Mouse (Mus musculus) frontal cortex, adult (tissue): Measurements from ENCODE around the gene Them4.
"Not testable (repeated sequence)": the region's sequence is repeated elsewhere in the genome, so short reads cannot be mapped to it uniquely, and the experiment has no call there.

Experiments used
- ATAC-seq: cut with Nextera tagmentation; 2 replicates; pipeline ENCODE4 v1.9.2; 2017; ENCODE audit warnings: mild to moderate bottlenecking, moderate library complexity, mixed read lengths; ENCODE audit not compliant: low TSS enrichment

Gene Them4

DNA sequence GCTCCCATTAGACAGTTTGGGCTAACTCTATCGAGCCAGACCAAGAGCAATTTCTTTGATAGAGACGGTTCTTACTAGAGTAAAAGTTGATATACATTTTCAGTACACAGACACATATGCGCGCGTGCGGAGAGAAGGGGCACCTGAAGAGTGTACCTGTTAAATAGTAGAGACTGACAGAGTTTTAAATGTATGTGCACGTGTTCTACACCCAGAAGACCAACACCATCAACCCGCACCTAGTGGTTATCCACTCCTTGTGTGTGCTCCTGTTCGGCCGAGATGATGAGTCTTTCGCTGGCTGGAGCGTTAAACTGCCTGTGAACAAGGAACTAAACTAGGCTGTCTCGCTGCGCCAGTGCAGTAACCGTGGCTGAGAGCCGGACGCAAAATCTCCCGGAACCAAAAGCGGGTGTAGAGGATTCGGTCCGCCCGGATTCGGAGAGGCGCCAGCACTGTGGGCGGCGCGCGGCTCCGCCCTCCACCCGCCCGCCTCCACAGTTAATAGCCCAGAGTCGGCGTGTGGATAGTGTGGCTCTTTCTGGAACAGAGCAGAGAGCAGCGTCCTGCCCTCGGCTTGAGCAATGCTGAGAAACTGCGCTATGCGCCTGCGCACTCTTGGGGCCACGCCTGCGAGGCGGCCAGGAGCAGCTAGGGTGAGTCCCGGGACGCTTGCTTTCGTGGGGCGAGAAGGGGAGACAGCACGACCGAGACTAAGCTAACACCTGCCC is at the start of gene Them4:
TSS of gene Them4 (plus strand) at position 457 of the 731 bp plus-strand sequence.
- ATAC-seq: peak; percentile 97

DNA sequence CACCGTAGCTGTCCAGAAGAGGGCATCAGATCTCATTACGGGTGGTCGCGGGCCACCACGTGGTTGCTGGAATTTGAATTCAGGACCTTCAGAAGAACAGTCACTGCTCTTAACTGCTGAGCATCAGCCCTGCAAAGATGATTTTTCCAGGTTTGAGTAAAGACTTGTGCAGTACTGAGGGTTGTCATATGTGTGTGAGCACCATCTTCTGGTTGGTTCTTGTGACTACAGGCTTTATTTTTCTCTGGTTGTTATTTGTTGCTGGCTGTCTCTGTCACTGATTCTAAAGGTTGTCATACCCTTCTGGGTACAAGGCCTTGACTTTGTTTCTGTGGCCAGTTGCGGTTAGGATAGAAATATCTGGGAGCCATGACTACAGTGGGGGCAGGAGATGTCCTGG is 49.3 kb upstream of the Them4 start:
- ATAC-seq: peak; percentile 90

DNA sequence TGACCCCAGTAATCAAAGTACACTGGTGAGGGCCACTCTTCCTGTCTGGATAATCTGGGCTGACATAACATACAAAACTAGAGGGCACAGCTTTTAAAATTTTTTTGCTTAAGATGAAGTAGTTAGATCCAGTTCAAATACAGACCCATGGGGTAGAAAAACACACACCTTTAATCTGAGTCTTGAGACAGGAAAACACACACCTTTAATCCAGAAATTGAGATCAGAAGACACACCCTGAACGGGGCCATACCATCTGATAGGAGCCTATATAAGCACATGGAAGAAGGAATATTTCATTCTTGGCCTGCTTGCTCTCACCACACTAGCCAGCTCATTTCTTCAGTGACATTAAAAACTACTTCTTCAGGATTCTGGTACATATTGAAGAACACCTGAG is 46.2 kb upstream of the Them4 start, which contains the start of gene Gm4778:
TSS of gene Gm4778 (plus strand) at position 301 of the 400 bp plus-strand sequence.
- not testable (repeated sequence) for ATAC-seq

DNA sequence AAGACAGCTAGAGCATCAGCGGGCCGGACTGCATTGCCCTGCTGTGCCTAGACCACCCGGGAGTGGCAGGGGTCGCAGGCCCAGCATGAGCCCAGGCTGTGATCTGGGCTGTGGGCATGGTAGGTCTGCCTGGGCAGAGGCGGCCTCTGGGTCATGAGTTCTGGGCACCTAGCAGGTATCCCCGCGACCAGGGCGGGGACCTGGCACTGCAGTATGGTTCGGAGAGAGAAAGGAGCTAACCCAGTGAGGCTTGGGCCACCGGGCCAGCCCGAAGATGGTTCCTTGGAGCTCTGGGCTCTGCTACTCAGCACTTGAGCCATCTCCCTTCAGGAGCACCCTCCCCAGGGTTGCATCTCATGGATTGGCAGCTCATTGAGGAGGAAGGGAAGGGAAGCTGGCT is 33.9 kb upstream of the Them4 start:
- ATAC-seq: no peak

DNA sequence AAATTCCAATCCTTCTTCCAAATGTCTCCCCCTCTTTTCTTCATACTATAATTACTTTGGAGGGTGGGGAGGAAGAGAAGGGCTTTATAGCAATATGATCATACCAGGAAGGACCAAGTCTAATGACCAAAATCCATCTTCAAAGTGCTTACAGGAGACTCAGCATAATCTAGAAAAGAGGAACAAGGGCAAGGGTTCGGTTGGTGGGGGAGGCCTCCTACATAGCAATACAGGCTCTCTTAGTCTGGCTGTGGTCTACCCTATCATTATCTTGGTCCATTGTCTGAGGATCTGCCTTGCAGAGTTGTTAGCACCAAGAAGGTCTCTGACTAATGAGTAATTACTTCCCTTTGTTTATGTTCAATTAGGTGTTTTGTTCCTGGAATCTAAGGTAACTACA is 4.4 kb upstream of the Them4 start:
- ATAC-seq: no peak

DNA sequence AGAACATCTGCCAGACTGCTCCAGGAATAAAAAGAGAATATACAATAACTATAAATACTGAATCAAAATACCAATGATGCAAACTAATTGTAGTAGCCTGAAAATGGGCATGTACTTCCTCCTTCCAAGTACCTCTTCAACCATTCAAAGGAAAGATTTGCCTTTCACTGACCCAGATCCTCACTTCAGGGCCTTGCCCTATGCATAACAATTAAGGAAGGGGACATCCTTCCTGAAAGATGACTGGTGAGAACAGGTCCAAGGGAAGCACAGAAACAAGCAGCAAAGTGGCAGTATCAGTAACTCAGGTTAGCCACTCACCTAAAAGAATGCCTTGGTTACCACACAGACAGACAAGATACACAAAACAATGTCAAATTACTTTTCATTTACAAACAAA is 2.9 kb upstream of the Them4 start:
- no peak for ATAC-seq

DNA sequence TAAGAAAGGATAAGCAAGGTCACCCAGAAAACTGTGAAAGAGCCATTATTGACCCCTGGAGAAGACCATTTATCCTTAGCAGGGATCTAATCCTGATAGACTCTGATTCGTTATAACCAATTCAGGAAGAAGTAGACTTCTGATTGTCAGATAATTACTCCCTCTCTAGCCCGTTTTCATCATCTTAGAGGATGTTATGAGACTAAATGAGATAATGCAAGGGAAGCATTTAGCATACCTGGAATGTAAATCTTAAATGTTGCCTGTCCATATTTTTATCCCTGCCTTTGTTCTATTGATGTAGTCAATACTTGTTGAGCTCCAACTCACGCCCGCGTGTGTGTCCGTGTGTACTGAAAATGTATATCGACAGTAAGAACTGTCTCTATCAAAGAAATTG is 602 bp downstream of the Them4 start:
- ATAC-seq: peak; percentile 6; the same call in 1 of the 2 replicates

DNA sequence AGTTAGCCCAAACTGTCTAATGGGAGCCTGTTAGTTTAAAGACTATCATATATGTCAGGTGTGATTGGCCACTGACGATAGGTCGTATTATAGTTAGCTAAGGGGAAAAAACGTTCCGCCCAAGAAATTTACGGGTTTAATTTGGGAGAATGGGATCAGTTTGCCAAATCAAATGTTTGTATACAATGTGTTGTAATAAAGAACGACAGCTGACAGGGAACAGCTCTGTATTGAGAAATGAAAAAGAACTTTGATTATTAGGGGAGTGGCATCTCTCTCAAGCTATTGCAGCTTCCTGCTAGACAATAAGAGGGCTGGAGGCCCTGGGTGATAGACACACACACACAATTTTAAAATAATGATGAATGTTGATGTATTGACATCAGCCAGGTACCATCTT is 1.0 kb downstream of the Them4 start:
- no peak for ATAC-seq

DNA sequence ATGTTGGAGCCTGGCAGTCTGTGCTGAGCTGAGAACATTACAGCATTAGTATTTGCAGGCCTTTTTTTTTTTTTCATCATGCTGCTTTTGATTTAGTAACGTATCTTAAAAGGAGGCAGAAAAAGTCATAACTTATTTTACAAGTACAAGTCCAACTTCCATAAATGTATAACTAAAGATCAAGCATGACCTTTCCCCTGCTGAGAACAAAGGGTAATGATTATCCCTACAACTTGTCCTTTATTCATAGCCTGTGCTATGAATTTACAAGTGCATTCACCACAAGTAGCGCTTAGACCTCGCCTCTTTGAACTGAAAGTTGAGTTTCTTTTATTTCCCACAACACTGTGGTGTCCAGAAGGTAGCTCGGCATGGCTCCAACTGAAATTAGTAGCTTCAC is 1.5 kb downstream of the Them4 start:
- ATAC-seq: no peak

DNA sequence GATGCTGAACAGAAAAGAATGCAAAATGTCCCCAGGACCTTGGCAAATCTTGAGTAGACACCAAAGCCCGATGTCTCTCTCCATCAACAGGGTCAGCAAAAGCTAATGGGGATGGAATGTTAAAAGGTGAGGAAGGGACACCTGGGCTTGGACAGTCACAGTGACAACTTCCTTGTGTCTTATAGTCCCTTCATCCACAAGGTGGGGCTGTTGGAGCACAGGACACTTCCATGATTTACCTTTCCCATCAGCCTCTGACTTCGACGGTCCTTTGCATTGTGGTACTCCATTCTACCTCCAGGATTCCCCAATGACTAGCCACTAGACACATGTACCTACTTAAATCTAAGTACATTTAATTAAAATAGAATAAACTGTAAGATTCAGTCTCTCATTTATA is 18.8 kb downstream of the Them4 start:
- no peak for ATAC-seq

DNA sequence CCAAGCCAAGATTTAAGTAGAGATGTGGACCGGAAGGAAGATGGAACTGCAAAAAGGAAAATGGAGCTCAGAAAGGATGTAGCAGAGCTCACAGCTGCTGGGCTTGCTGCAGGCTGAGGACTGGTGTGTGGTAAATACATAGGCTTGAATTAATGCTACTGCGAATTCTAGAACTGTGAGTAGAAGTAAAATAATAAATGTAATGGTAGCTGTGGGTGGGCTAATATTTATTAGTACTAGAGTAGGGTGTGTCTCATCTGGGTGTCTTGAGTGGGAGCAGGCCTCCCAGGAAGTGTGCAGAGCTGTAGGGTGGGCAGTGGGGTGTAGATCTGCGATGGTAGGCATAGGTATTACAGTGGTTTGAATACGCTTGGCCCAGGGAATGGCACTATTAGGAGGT is 24.6 kb downstream of the Them4 start:
- no peak; the same call in 1 of the 2 replicates for ATAC-seq

DNA sequence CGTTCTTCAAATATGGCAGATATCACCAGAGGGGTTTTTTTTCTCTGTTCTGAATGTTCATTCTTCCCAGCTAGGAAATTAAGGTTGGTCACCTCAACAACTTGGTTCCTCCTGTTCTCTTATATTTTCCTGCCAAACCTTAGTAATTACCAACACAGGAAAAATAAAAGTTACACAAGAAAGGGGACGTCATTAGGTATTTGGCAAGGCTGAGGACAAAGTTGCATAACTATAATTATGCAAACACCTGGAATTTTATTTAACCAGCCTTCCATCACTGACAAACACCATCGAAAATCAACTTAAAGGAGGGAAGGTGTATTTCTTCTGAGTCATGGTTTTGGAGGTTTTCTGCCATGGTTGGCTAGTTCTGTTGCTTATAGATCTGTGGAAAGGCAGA is 28.6 kb downstream of the Them4 start:
- no peak for ATAC-seq

DNA sequence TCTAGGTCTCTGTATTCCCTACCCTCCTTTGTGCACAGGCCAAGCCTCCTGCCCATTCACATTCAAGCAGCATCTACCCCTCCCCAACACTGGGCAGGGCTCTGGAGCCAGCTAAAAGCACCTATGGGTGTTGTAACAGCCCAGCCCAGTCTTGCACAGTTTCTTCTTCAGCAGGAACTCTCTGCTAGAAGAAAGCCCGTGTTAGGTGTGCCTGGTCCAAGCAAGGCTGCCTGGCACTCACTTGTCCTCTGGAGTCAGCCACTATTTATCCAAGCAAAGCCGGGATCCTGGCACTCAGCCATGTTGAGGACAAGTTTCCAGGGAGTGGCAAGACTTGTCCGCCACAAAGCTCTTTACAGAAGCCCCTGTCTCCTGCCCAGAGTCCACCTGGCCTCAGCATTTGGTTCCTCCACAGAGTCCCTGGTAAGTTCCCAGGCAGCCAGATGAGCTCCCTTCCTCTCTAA is 32.1 kb downstream of the Them4 start, which contains the start of gene Them5:
TSS of gene Them5 (plus strand) at position 141 of the 464 bp plus-strand sequence.
- no peak for ATAC-seq

DNA sequence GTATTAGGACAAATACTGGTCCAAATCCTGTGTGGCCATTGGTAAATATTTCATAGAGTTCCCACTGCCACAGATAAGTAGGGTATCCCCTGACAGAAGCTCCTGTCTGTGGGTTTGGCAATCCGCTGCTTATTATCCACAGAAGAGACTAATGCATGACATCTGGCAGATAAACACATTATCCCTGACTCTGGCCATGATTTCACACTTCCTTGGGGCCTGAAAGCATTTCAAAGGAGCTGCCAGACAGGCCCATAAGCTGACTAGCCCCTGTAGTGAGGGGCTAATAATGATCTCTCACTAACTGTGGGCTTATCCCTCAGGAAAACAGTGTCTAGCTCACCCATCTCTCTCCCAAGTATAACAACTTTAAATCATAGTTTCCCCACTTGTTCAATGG is 32.7 kb downstream of the Them4 start:
- ATAC-seq: no peak

DNA sequence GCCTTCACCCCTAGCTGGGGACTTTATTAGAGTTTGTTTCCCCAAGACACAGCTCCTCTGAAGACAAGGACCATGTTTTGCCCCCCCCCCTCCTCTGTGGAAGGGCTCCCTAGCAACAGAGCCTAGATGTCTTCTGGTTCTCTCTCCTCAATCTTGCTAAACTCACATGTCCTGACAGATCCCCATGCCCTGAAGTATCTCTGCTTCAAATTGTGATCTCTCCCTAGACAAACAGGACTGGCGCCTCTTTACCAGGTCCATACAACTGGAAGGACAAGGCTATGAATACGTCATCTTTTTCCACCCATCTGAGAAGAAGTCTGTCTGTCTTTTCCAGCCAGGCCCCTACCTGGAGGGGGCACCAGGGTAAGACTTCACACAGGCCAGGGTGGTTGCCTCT is 34.3 kb downstream of the Them4 start:
- ATAC-seq: no peak

DNA sequence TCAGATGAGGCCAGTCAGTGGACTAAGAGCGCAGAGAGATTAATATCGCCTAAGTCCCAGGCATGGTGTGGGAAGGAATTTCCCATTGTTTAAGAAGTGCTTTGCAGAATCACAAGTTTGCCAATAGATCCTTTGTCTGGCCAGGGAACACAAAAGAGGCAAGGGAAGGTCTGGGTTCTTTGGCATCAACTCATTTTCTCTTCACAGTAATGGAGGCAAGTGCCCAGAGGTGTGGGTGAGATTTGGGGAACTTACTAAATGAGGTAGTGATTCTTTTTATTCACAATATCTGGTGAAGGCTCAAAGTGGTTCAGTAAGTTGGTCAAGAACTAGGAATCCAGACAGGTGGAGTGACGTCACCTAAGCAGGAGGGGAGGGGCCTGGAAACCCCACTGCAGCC is 35.0 kb downstream of the Them4 start:
- no peak for ATAC-seq

DNA sequence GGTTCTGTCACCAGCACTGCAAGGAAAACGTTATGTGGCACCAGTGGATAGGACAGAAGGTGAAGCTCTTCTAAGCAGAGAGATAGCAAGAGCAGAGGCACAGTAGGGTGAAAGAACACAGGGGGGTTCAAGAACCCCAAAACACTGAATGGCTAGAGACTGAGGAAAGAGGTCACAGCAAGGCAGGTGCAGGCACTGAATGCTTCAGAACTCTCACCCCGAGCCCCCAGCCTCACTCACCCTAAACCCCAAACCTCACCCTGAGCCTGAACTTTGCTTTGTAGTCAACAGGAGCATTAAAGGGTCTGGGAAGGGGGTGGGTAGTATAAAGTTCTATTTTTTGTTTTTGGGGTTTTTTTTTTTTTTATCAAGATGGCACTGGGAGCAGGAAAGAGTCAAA is 38.3 kb downstream of the Them4 start:
- ATAC-seq: no peak

DNA sequence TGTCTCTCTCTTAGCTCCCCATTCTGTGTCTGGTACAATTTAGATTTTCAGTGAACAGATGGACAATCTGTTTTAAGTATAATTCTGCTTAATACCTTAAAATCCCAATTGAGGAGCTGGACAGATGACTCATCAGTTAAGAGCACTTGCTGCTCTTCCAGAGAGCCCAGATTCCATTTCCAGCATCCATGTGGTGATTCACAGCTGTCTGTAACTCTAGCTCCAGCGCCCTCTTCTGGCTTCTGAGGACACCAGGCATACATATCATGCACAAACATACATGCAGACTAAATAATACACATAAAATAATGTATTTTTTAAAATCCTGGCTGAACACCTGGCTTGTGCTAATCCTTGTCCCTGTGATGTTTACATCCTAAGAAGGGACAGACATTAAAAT is 50.9 kb downstream of the Them4 start:
- ATAC-seq: peak; percentile 62

DNA sequence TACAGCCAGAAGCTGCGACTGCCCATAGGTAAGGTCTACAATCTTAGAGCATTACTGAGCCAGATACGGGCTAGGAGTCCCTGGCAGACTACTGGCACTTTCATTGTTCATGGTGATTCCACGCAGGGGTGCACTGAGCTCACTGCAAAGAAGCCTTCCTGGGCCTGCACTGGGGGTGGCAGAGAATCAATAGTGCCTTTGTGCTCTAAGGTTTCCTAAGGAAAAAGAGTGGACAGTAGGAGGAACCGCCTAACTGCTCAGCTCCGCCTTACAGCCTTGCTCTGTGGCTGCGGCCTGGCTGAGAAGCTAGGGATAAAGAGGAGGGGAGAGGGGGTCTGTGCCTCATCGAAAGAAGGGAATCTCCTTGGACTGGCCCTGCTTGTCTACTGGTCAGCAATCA is 52.2 kb downstream of the Them4 start, which contains the start of gene C2cd4d:
TSS of gene C2cd4d (plus strand) at position 301 of the 400 bp plus-strand sequence.
- no peak for ATAC-seq

DNA sequence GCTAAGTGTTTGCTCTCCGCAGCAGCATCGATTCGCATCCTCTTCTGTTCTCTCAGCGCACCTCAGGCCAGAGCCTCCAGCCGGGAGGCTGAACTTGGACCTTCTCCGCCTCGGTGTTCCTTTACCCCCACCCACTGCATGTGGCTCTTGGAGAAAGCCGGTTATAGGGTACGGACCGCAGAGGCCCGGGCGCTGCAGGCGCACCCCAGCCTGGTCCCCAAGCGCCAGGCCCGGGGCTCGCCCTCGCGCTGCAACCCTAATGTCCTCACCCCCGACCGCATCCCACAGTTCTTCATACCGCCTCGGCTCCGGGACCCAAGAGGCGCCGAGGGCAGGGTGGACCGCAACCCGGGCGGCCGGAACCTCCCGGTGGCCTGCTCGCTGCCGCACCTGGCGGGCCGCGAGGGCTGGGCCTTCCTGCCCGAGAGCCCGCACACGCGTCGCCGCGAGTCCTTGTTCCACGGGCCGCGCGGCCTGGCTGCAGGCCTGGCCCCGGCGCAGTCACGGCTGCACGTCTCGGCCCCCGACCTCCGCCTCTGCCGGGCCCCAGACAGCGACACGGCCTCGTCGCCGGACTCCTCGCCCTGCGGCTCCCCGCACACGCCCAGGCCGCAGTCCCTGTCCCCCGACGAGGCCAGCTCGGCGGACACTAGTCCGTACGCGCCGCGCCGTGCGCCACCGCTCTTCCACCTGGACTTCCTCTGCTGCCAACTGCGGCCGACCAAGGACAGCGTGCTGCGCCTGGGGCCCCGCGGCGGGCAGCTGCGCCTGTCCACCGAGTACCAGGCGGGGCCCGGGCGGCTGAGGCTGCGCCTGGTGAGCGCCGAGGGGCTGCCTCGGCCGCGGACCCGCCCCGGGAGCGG is 53.6 kb downstream of the Them4 start:
- ATAC-seq: peak; percentile 53

DNA sequence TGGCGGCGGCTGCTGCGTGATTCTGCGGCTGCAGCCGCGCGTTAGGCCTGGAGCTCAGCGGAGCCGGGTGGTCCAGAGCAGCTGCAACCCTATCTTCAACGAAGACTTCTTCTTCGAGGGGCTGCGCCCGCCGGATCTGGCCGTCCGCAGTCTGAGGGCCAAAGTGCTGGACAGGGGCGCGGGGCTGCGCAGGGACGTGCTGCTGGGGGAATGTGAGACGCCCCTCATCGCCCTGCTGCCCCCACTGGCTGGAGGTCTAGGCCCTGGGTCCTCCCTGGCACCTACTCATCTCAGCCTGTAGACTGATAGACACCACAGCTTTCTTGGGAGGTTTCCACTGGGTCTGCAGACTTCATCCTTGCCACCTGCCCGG is 54.3 kb downstream of the Them4 start:
- ATAC-seq: no peak

DNA sequence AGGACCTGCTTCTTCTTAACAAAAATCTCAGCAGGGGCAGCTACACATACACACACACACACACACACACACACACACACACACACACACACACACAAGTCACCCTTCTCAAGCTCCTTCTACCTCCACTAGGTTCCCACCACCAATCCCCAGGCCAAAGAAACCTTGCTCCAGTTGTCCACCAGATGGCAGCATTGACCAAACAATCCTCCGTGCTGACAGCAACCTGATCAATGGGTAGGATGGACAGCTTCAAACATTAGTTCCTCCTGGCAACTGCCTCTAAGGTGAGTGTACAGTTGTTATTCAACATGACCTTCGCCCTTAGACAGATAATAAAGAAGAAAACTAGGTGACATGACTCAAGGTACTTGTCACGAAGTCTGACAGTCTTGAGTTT is 56.9 kb downstream of the Them4 start:
- peak; percentile 90 for ATAC-seq

DNA sequence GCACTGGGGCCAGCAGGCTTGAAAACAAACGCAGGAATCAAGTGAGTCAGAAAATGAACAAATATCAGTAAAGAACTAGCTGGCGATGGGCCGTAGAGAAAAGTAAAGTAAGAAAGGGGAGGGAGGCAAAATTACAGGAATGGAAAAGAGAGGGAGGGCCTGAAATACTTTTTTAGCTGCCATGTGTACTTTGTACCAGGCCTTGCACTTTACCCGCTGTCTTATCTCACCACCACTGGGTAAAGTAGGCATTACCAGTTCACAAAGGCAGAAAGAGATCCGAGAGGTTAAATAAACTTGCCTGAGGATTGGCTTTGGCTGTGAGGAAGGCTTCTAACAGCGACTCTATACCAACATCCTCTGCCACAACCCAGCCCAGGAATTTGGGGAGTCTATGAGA is 57.6 kb downstream of the Them4 start:
- no peak for ATAC-seq
